Comparison of ENCODE assay signal across 15 mouse cellular contexts in genomic region chr2:35526612-35527242, GRCm38 (mm10).
"Had no signal": no experiment of that assay in that cellular context is flagged by ENCODE, and none has a peak within 500 bp of the region (broad histone marks: within the 10 kb centered on the region; RNA-seq: fewer than 3 reads in every experiment).

No protein-coding gene starts in this region.

- H3K36me3 ChIP-seq: kidney, embryonic 15.5 days; limb, embryonic 15.5 days; liver, embryonic 15.5 days; midbrain, embryonic 10.5 days had no signal

- H3K27me3 ChIP-seq: kidney, embryonic 15.5 days; limb, embryonic 15.5 days; liver, embryonic 15.5 days had no signal

- H3K9me3 ChIP-seq: kidney, embryonic 15.5 days; limb, embryonic 15.5 days; liver, embryonic 15.5 days had no signal

- DNase-seq: kidney, adult 18-20 months; kidney, postnatal 14 days; layer of hippocampus, adult 9-11 months; layer of hippocampus, postnatal 36 days; lung, embryonic 14.5 days; lung, postnatal 10 days; lung, postnatal 4 days; midbrain, embryonic 14.5 days; thymus, postnatal 4 days had no signal

- H3K4me2 ChIP-seq: kidney, embryonic 15.5 days; limb, embryonic 15.5 days; liver, embryonic 15.5 days; lung, embryonic 14.5 days had no signal

- H3K4me1 ChIP-seq: limb, embryonic 15.5 days; liver, embryonic 15.5 days had no signal

- H3K27ac ChIP-seq: kidney, embryonic 15.5 days; limb, embryonic 15.5 days; liver, embryonic 15.5 days; midbrain, embryonic 10.5 days; stomach, postnatal 0 days had no signal

- H3K4me3 ChIP-seq: kidney, embryonic 15.5 days; limb, embryonic 15.5 days; liver, embryonic 15.5 days; midbrain, embryonic 10.5 days; myocyte had no signal

- H3K9ac ChIP-seq: kidney, embryonic 15.5 days; limb, embryonic 15.5 days; liver, embryonic 15.5 days; lung, embryonic 14.5 days had no signal
